Mouse (Mus musculus): ENCODE data around the gene Nrf1. TPM values are rescaled to one million over a fixed set of nuclear protein-coding genes. Genes with fewer than 3 reads are reported as not detected.

The Nrf1 gene
- polyA plus RNA-seq, 1 experiment: 26.6 TPM

- no peak for DNase-seq (ENCODE audit: low read depth)
Measured at GRCm38 (mm10) chr6:30147058-30147457, 99.3 kb downstream of the Nrf1 start.

GRCm38 (mm10) chr6:30147753-30148152 is 100.0 kb downstream of the Nrf1 start:
- DNase-seq (ENCODE audit: low read depth): no peak

GRCm38 (mm10) chr6:30150471-30150870 is 102.7 kb downstream of the Nrf1 start:
- no peak for DNase-seq (ENCODE audit: low read depth)

GRCm38 (mm10) chr6:30152163-30152562 is 104.4 kb downstream of the Nrf1 start:
- DNase-seq (ENCODE audit: low read depth): no peak

- no peak for DNase-seq (ENCODE audit: low read depth)
Measured at GRCm38 (mm10) chr6:30152649-30153048, 104.9 kb downstream of the Nrf1 start.

GRCm38 (mm10) chr6:30153076-30153475 is 105.3 kb downstream of the Nrf1 start:
- no peak for DNase-seq (ENCODE audit: low read depth)

- no peak for DNase-seq (ENCODE audit: low read depth)
Measured at GRCm38 (mm10) chr6:30153733-30154415, 106.1 kb downstream of the Nrf1 start.

GRCm38 (mm10) chr6:30159516-30160045 is 111.8 kb downstream of the Nrf1 start:
- DNase-seq (ENCODE audit: low read depth): no peak

GRCm38 (mm10) chr6:30160408-30160807 is 112.6 kb downstream of the Nrf1 start:
- no peak for DNase-seq (ENCODE audit: low read depth)

GRCm38 (mm10) chr6:30161618-30162017 is 113.8 kb downstream of the Nrf1 start:
- DNase-seq (ENCODE audit: low read depth): no peak

- no peak for DNase-seq (ENCODE audit: low read depth)
Measured at GRCm38 (mm10) chr6:30162091-30162490, 114.3 kb downstream of the Nrf1 start.

GRCm38 (mm10) chr6:30166349-30166748 is 118.6 kb downstream of the Nrf1 start:
- no peak for DNase-seq (ENCODE audit: low read depth)

GRCm38 (mm10) chr6:30167192-30167591 is 119.4 kb downstream of the Nrf1 start:
- no peak for DNase-seq (ENCODE audit: low read depth)

GRCm38 (mm10) chr6:30168275-30168674 is 120.5 kb downstream of the Nrf1 start:
- DNase-seq (ENCODE audit: low read depth): no peak

GRCm38 (mm10) chr6:30169148-30169547 is 121.4 kb downstream of the Nrf1 start:
- DNase-seq (ENCODE audit: low read depth): no peak

GRCm38 (mm10) chr6:30171226-30171625 is 123.4 kb downstream of the Nrf1 start:
- no peak for DNase-seq (ENCODE audit: low read depth)

- no peak for DNase-seq (ENCODE audit: low read depth)
Measured at GRCm38 (mm10) chr6:30171967-30172366, 124.2 kb downstream of the Nrf1 start.

- no peak for DNase-seq (ENCODE audit: low read depth)
Measured at GRCm38 (mm10) chr6:30172441-30172819, 124.6 kb downstream of the Nrf1 start.

- no peak for DNase-seq (ENCODE audit: low read depth)
Measured at GRCm38 (mm10) chr6:30172820-30173550, 125.2 kb downstream of the Nrf1 start.

GRCm38 (mm10) chr6:30173551-30174460 is 126.0 kb downstream of the Nrf1 start:
- no peak for DNase-seq (ENCODE audit: low read depth)

GRCm38 (mm10) chr6:30174461-30175224 is 126.9 kb downstream of the Nrf1 start:
- DNase-seq (ENCODE audit: low read depth): no peak

All from gonadal fat pad, adult 2 months (tissue).